Mouse (Mus musculus) testis, adult 2 months (tissue): ENCODE data around the gene Nhs.

Experiments used
- CTCF ChIP-seq: fragments of 200-500 bp; IDR thresholded peaks from 2 replicates; pipeline ENCODE4 v1.5.1; 2012; ENCODE audit warnings: low read depth, mild to moderate bottlenecking, inconsistent platforms, low read length, moderate library complexity; ENCODE audit not compliant: control insufficient read depth, insufficient read depth, insufficient replicate concordance
- POLR2A ChIP-seq: fragments of 200-500 bp; IDR thresholded peaks from 2 replicates; pipeline ENCODE4 v1.6.1; 2012; ENCODE audit warnings: low read depth, mild to moderate bottlenecking, inconsistent platforms, low read length, moderate library complexity; ENCODE audit not compliant: control insufficient read depth

GRCm38 (mm10) chrX:161971961-161972502 is 187.5 kb downstream of the Nhs start:
- no peak for TF ChIP-seq POLR2A
- no peak for TF ChIP-seq CTCF
